Mouse (Mus musculus) megakaryocyte, embryonic 14.5 days (primary cell): Measurements from ENCODE around the gene Mcl1. TPM values are rescaled to one million over a fixed set of nuclear protein-coding genes. Genes with fewer than 3 reads are reported as not detected.
A peak's percentile ranks its signal among the peaks of the same experiment; 100 is the strongest.

ENCODE experiments used
- H3K27me3 ChIP-seq: replicated peaks from 2 replicates; pipeline ENCODE3; 2012; ENCODE audit warnings: inconsistent platforms
- H3K36me3 ChIP-seq: replicated peaks from 2 replicates; pipeline ENCODE3; 2012; ENCODE audit warnings: low read length, inconsistent platforms, mixed read lengths
- H3K4me1 ChIP-seq: 2 replicates; pipeline ENCODE4 v1.6.1; 2012; ENCODE audit warnings: inconsistent platforms
- H3K4me3 ChIP-seq: replicated peaks from 2 replicates; pipeline ENCODE3; 2012; ENCODE audit warnings: moderate library complexity, mild to moderate bottlenecking, inconsistent platforms
- H3K9me3 ChIP-seq: 2 replicates; pipeline ENCODE4 v1.6.1; 2012; ENCODE audit warnings: inconsistent platforms
- FLI1 ChIP-seq: IDR thresholded peaks from 2 replicates; pipeline ENCODE4 v1.6.1; 2012; ENCODE audit warnings: low read length, inconsistent platforms, mixed read lengths
- GATA1 ChIP-seq: IDR thresholded peaks from 3 replicates; pipeline ENCODE4 v1.6.1; 2012; ENCODE audit warnings: mixed read lengths, low read length, inconsistent platforms, borderline replicate concordance
- polyA plus RNA-seq: library from polyadenylated mRNA; stranded (reverse); fragments of >175 nt; gene quantifications from 2 replicates; pipeline ENCODE4 v1.2.3, GENCODE M21; 2012; ENCODE audit warnings: low replicate concordance; ENCODE audit not compliant: insufficient read depth

The Mcl1 gene
- polyA plus RNA-seq, 1 experiment, result 222 TPM

GRCm38 (mm10) chr3:95629755-95630154 is 28.8 kb upstream of the Mcl1 start:
- Histone ChIP-seq H3K27me3 (no peaks in the 10 kb centered on the region), H3K4me3 (peak overlapping the region; percentile 70), H3K9me3 (no peaks in the 10 kb centered on the region), H3K36me3 (peaks cover 88% of the 10 kb centered on the region), H3K4me1 (peaks cover 60% of the 10 kb centered on the region)
- TF ChIP-seq FLI1 (no peak), GATA1 (no peak)

- Histone ChIP-seq H3K4me3 (no peak overlapping the region), H3K36me3 (peaks cover 99% of the 10 kb centered on the region), H3K27me3 (no peaks in the 10 kb centered on the region), H3K4me1 (peaks cover 65% of the 10 kb centered on the region), H3K9me3 (no peaks in the 10 kb centered on the region)
- TF ChIP-seq FLI1 (no peak), GATA1 (no peak)
Measured at GRCm38 (mm10) chr3:95630856-95631255, 27.7 kb upstream of the Mcl1 start.

- TF ChIP-seq GATA1 (no peak), FLI1 (no peak)
- H3K27me3 ChIP-seq, result no peaks in the 10 kb centered on the region
- H3K4me3 ChIP-seq, result no peak overlapping the region
- peaks cover 64% of the 10 kb centered on the region for H3K4me1 ChIP-seq
- H3K9me3 ChIP-seq, result no peaks in the 10 kb centered on the region
- H3K36me3 ChIP-seq, result peaks cover 100% of the 10 kb centered on the region
Measured at GRCm38 (mm10) chr3:95631304-95631703, 27.3 kb upstream of the Mcl1 start.

- peaks cover 60% of the 10 kb centered on the region for H3K4me1 ChIP-seq
Measured at GRCm38 (mm10) chr3:95632648-95633588, 25.7 kb upstream of the Mcl1 start.

GRCm38 (mm10) chr3:95635636-95636035 is 23.0 kb upstream of the Mcl1 start:
- Histone ChIP-seq H3K4me1 (peaks cover 42% of the 10 kb centered on the region), H3K36me3 (peaks cover 98% of the 10 kb centered on the region)

More at GRCm38 (mm10) chr3:95632648-95633588, 25.7 kb upstream of the Mcl1 start:
- Histone ChIP-seq H3K4me3 (no peak overlapping the region), H3K9me3 (no peaks in the 10 kb centered on the region), H3K36me3 (peaks cover 100% of the 10 kb centered on the region), H3K27me3 (no peaks in the 10 kb centered on the region)
- TF ChIP-seq FLI1, result no peak
- no peak for TF ChIP-seq GATA1

GRCm38 (mm10) chr3:95636072-95636471 is 22.5 kb upstream of the Mcl1 start:
- no peaks in the 10 kb centered on the region for H3K27me3 ChIP-seq
- no peaks in the 10 kb centered on the region for H3K9me3 ChIP-seq
- no peak for TF ChIP-seq GATA1
- no peak for TF ChIP-seq FLI1
- H3K4me3 ChIP-seq, result no peak overlapping the region
- peaks cover 39% of the 10 kb centered on the region for H3K4me1 ChIP-seq
- H3K36me3 ChIP-seq, result peaks cover 95% of the 10 kb centered on the region

More at GRCm38 (mm10) chr3:95635636-95636035, 23.0 kb upstream of the Mcl1 start:
- Histone ChIP-seq H3K27me3 (no peaks in the 10 kb centered on the region), H3K9me3 (no peaks in the 10 kb centered on the region), H3K4me3 (no peak overlapping the region)
- no peak for TF ChIP-seq GATA1
- no peak for TF ChIP-seq FLI1

GRCm38 (mm10) chr3:95639694-95640093 is 18.9 kb upstream of the Mcl1 start:
- H3K4me3 ChIP-seq, result no peak overlapping the region
- H3K36me3 ChIP-seq, result peaks cover 71% of the 10 kb centered on the region
- TF ChIP-seq FLI1, result no peak
- no peak for TF ChIP-seq GATA1
- no peaks in the 10 kb centered on the region for H3K27me3 ChIP-seq
- H3K4me1 ChIP-seq, result peaks cover 53% of the 10 kb centered on the region
- no peaks in the 10 kb centered on the region for H3K9me3 ChIP-seq

GRCm38 (mm10) chr3:95643097-95643496 is 15.5 kb upstream of the Mcl1 start:
- H3K36me3 ChIP-seq, result peaks cover 46% of the 10 kb centered on the region
- H3K4me3 ChIP-seq, result no peak overlapping the region
- H3K9me3 ChIP-seq, result no peaks in the 10 kb centered on the region
- TF ChIP-seq FLI1 (no peak), GATA1 (no peak)
- peaks cover 46% of the 10 kb centered on the region for H3K4me1 ChIP-seq
- no peaks in the 10 kb centered on the region for H3K27me3 ChIP-seq

- TF ChIP-seq GATA1 (no peak), FLI1 (no peak)
- H3K4me1 ChIP-seq, result peaks cover 62% of the 10 kb centered on the region
- H3K27me3 ChIP-seq, result no peaks in the 10 kb centered on the region
- H3K9me3 ChIP-seq, result no peaks in the 10 kb centered on the region
- H3K4me3 ChIP-seq, result peak overlapping the region; percentile 82
- H3K36me3 ChIP-seq, result peaks cover 29% of the 10 kb centered on the region
Measured at GRCm38 (mm10) chr3:95645313-95646235, 13.0 kb upstream of the Mcl1 start.
